Mouse (Mus musculus) small intestine, adult 2 months (tissue): ENCODE data around the gene Abcb9.

Source experiments
- CTCF ChIP-seq: fragments of 200-500 bp; IDR thresholded peaks from 2 replicates; pipeline ENCODE4 v1.5.1; 2012; ENCODE audit warnings: low read depth, mild to moderate bottlenecking, control low read depth, inconsistent platforms, low read length, moderate library complexity, mixed read lengths; ENCODE audit not compliant: insufficient replicate concordance, insufficient read length; ENCODE audit errors: extremely low read depth
- POLR2A ChIP-seq: fragments of 200-500 bp; IDR thresholded peaks from 2 replicates; pipeline ENCODE4 v1.6.1; 2012; ENCODE audit warnings: low read depth, mild to moderate bottlenecking, control low read depth, inconsistent platforms, low read length, moderate library complexity

- TF ChIP-seq POLR2A (no peak), CTCF (no peak)
These were observed 66.2 kb downstream of the Abcb9 start for GRCm38 (mm10) chr5:124029220-124030035.
